Mouse (Mus musculus) forebrain, embryonic 14.5 days (tissue): ENCODE results near the gene Pskh1. TPM values are rescaled to one million over a fixed set of nuclear protein-coding genes. Genes with fewer than 3 reads are reported as not detected.

Source experiments
- ATAC-seq: fragments of 200-750 bp; cut with Nextera tagmentation; 2 replicates; pipeline ENCODE4 v1.8.0; 2017; ENCODE audit warnings: mild to moderate bottlenecking, moderate library complexity
- DNase-seq: peaks from one replicate; pipeline ENCODE4 v3.0.0-alpha.2; 2015; ENCODE audit warnings: low spot score
- H3K27ac ChIP-seq: fragments of 300-500 bp; sonication (generic); 2 replicates; pipeline ENCODE4 v1.5.1; 2014; ENCODE audit warnings: low read depth, mild to moderate bottlenecking, control low read depth, low read length, moderate library complexity
- H3K27me3 ChIP-seq: fragments of 300-500 bp; sonication (generic); replicated peaks from 2 replicates; pipeline ENCODE4 v1.6.1; 2014; ENCODE audit warnings: low read length, control low read depth, mixed read lengths; ENCODE audit not compliant: control insufficient read depth, insufficient read depth
- H3K36me3 ChIP-seq: fragments of 300-500 bp; sonication (generic); 2 replicates; pipeline ENCODE4 v1.6.1; 2014; ENCODE audit warnings: low read length, control low read depth; ENCODE audit not compliant: control insufficient read depth, insufficient read depth
- H3K4me1 ChIP-seq: fragments of 300-500 bp; sonication (generic); 2 replicates; pipeline ENCODE4 v1.6.1; 2014; ENCODE audit warnings: antibody characterized with exemption, low read length, control low read depth; ENCODE audit not compliant: control insufficient read depth, insufficient read depth
- H3K4me2 ChIP-seq: fragments of 300-500 bp; sonication (generic); 2 replicates; pipeline ENCODE4 v1.6.1; 2014; ENCODE audit warnings: mild to moderate bottlenecking, control low read depth, low read length
- H3K4me3 ChIP-seq: fragments of 300-500 bp; sonication (generic); 2 replicates; pipeline ENCODE4 v1.5.1; 2014; ENCODE audit warnings: low read depth, low read length, control low read depth
- H3K9ac ChIP-seq: fragments of 300-500 bp; sonication (generic); 2 replicates; pipeline ENCODE4 v1.6.1; 2014; ENCODE audit warnings: mild to moderate bottlenecking, low read length, control low read depth, moderate library complexity
- H3K9me3 ChIP-seq: fragments of 300-500 bp; sonication (generic); replicated peaks from 2 replicates; pipeline ENCODE4 v1.6.1; 2016; ENCODE audit warnings: low read length, control low read depth, mixed read lengths; ENCODE audit not compliant: control insufficient read depth
- WGBS: fragments of 180-500 bp; shearing (Covaris S2); extraction: QIAGEN DNeasy Blood & Tissue Kit; methylation state at CpG from one replicate; pipeline ENCODE4 v1.1.7; 2014; 5-methylcytosine and 5-hydroxymethylcytosine counted together
- polyA plus RNA-seq: library from polyadenylated mRNA; unstranded; fragments of >200 nt; fragmentation: Nextera tagmentation; extraction: Ambion mirVana; gene quantifications from 2 replicates; pipeline ENCODE4 v1.2.1, GENCODE M21; 2014

The Pskh1 gene
- polyA plus RNA-seq, 1 experiment from 2014 or later: 8.5 TPM

- peak overlapping the region; percentile 98 for H3K4me2 ChIP-seq
- H3K27ac ChIP-seq: 0 out of 2 replicates have a peak overlapping the region, but pooled peaks have one; percentile 21
- peaks cover 7% of the 10 kb centered on the region; the same call in 1 of the 2 replicates for H3K36me3 ChIP-seq
- peak overlapping the region; percentile 70 for H3K4me3 ChIP-seq
- H3K9ac ChIP-seq: peak overlapping the region; percentile 81
- WGBS: 28% methylated on average over 15 of the region's 15 CpGs
- DNase-seq (no peak), ATAC-seq (no peak)
- H3K9me3 ChIP-seq: no peaks in the 10 kb centered on the region
- H3K4me1 ChIP-seq: peaks cover 20% of the 10 kb centered on the region
- H3K27me3 ChIP-seq: no peaks in the 10 kb centered on the region
These were observed 43.9 kb upstream of the Pskh1 start for GRCm38 (mm10) chr8:105856168-105856835.

- H3K4me2 ChIP-seq: no peak overlapping the region
- no peaks in the 10 kb centered on the region for H3K9me3 ChIP-seq
- no peaks in the 10 kb centered on the region for H3K27me3 ChIP-seq
- no peak overlapping the region for H3K9ac ChIP-seq
- no peak for ATAC-seq
- H3K4me1 ChIP-seq: peaks cover 29% of the 10 kb centered on the region
- H3K36me3 ChIP-seq: peaks cover 11% of the 10 kb centered on the region; the same call in 1 of the 2 replicates
- H3K27ac ChIP-seq: no peak overlapping the region
- WGBS: 82% methylated on average over 5 of the region's 5 CpGs
- no peak for DNase-seq
- no peak overlapping the region for H3K4me3 ChIP-seq
These were observed 41.7 kb upstream of the Pskh1 start for GRCm38 (mm10) chr8:105858495-105858894.

- no peaks in the 10 kb centered on the region for H3K9me3 ChIP-seq
- H3K36me3 ChIP-seq: peaks cover 13% of the 10 kb centered on the region; the same call in 1 of the 2 replicates
- DNase-seq (no peak), ATAC-seq (no peak)
- H3K4me2 ChIP-seq: peak overlapping the region; percentile 67; the same call in 1 of the 2 replicates
- 76% methylated on average over 5 of the region's 5 CpGs for WGBS
- no peak overlapping the region for H3K9ac ChIP-seq
- 0 out of 2 replicates have a peak overlapping the region, but pooled peaks have one; percentile 14 for H3K27ac ChIP-seq
- no peaks in the 10 kb centered on the region for H3K27me3 ChIP-seq
- no peak overlapping the region for H3K4me3 ChIP-seq
- peaks cover 29% of the 10 kb centered on the region for H3K4me1 ChIP-seq
These were observed 40.9 kb upstream of the Pskh1 start for GRCm38 (mm10) chr8:105859314-105859713.

- WGBS: under 1% methylated on average over 58 of the region's 59 CpGs
- H3K4me1 ChIP-seq: peaks cover 29% of the 10 kb centered on the region
- peaks cover 13% of the 10 kb centered on the region; the same call in 1 of the 2 replicates for H3K36me3 ChIP-seq
- H3K27me3 ChIP-seq: no peaks in the 10 kb centered on the region
- peak within 1 kb of the TSS; percentile 97 for H3K4me3 ChIP-seq
- H3K27ac ChIP-seq: peak within 1 kb of the TSS; percentile 87
- no peaks in the 10 kb centered on the region for H3K9me3 ChIP-seq
- peak within 1 kb of the TSS; percentile 95 for H3K9ac ChIP-seq
- peak within 1 kb of the TSS; percentile 68 for H3K4me2 ChIP-seq
- peak; percentile 97 for ATAC-seq
- DNase-seq: peak; percentile 100
These were observed 39.9 kb upstream of the Pskh1 start, which contains the start of gene Nutf2 for GRCm38 (mm10) chr8:105860143-105860981. Gene Nutf2, plus strand, starts transcription at chr8:105860580.

GRCm38 (mm10) chr8:105861951-105862350 lies 38.3 kb upstream of the Pskh1 start:
- no peak for DNase-seq
- peaks cover 26% of the 10 kb centered on the region for H3K36me3 ChIP-seq
- H3K27me3 ChIP-seq: no peaks in the 10 kb centered on the region
- WGBS: 0% methylated on average over 1 of the region's 1 CpGs
- peak overlapping the region; percentile 97 for H3K4me3 ChIP-seq
- no peak overlapping the region for H3K27ac ChIP-seq
- peak overlapping the region; percentile 95 for H3K9ac ChIP-seq
- no peak for ATAC-seq
- no peaks in the 10 kb centered on the region for H3K9me3 ChIP-seq
- H3K4me2 ChIP-seq: peak overlapping the region; percentile 68
- H3K4me1 ChIP-seq: peaks cover 19% of the 10 kb centered on the region

GRCm38 (mm10) chr8:105866364-105867029 lies 33.7 kb upstream of the Pskh1 start:
- H3K36me3 ChIP-seq: peaks cover 54% of the 10 kb centered on the region
- no peak for DNase-seq
- no peak overlapping the region for H3K4me2 ChIP-seq
- no peak overlapping the region for H3K27ac ChIP-seq
- H3K4me1 ChIP-seq: peaks cover 8% of the 10 kb centered on the region
- no peaks in the 10 kb centered on the region for H3K9me3 ChIP-seq
- H3K4me3 ChIP-seq: no peak overlapping the region
- WGBS: 84% methylated on average over 6 of the region's 6 CpGs
- H3K9ac ChIP-seq: no peak overlapping the region
- ATAC-seq: no peak
- H3K27me3 ChIP-seq: no peaks in the 10 kb centered on the region

- Histone ChIP-seq H3K27ac (no peak overlapping the region), H3K9me3 (no peaks in the 10 kb centered on the region), H3K4me3 (no peak overlapping the region), H3K4me2 (no peak overlapping the region), H3K9ac (no peak overlapping the region), H3K36me3 (peaks cover 80% of the 10 kb centered on the region), H3K4me1 (no peaks in the 10 kb centered on the region), H3K27me3 (no peaks in the 10 kb centered on the region)
- DNase-seq (no peak), ATAC-seq (no peak)
- WGBS: 87% methylated on average over 6 of the region's 6 CpGs
These were observed 25.9 kb upstream of the Pskh1 start for GRCm38 (mm10) chr8:105874301-105874700.

- Histone ChIP-seq H3K4me1 (peaks cover 13% of the 10 kb centered on the region), H3K4me3 (peak within 1 kb of the TSS; percentile 67), H3K27me3 (no peaks in the 10 kb centered on the region), H3K9me3 (no peaks in the 10 kb centered on the region), H3K36me3 (peaks cover 52% of the 10 kb centered on the region), H3K9ac (peak within 1 kb of the TSS; percentile 81), H3K27ac (no peak within 1 kb of the TSS), H3K4me2 (peak within 1 kb of the TSS; percentile 67)
- DNase-seq (peak; percentile 80), ATAC-seq (peak; percentile 90)
- WGBS: under 1% methylated on average over 45 of the region's 45 CpGs
These were observed 19.3 kb upstream of the Pskh1 start, which contains the start of gene Edc4 for GRCm38 (mm10) chr8:105880754-105881520. Gene Edc4, plus strand, starts transcription at chr8:105880881.
